Mouse (Mus musculus) heart, adult 2 months (tissue): ENCODE data around the gene Fgfr2.

Experiments
- EP300 ChIP-seq: fragments of 200-500 bp; IDR thresholded peaks from 2 replicates; pipeline ENCODE4 v1.6.1; 2011; ENCODE audit warnings: low read depth, low read length, control low read depth; ENCODE audit not compliant: insufficient read depth
- POLR2A ChIP-seq: fragments of 200-500 bp; IDR thresholded peaks from 2 replicates; pipeline ENCODE4 v1.6.1; 2011; ENCODE audit warnings: mild to moderate bottlenecking, low read depth, low read length, control low read depth; ENCODE audit not compliant: insufficient read depth

DNA sequence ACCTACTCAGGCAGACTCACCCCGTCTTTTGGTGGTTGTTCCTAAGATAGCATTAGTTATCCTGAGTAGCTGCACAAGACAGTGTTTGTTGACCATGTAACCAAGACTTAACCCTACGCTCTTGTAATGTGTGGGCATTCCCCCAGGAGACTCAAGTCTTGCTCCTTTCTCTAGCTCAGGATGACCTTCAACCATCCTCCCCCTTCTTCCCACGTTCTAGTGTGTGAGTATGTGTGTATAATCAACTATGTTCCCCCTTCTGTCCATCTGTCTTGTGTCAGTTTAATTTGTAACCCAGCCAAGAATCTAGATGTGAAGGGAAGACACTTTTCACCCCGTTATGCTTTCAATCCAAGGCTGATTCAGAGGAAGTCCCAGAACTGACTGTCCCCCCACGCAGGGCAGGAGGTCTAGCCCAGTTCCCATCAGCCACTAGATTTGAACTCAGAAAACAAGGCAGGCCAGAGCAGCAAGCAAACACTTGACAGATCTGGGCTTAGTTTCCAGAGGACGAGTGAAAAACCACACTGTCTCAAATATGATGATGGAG is 815.4 kb downstream of the Fgfr2 start:
- TF ChIP-seq POLR2A (no peak), EP300 (no peak)
